Mouse (Mus musculus): ENCODE results near the gene Opn3.

Opn3 gene

GRCm38 (mm10) chr1:175692246-175692996 lies at the start of gene Opn3, which contains the start of gene Chml:
Gene Opn3, minus strand, starts transcription at chr1:175692776.
Gene Chml, minus strand, starts transcription at chr1:175692901.
- peak; percentile 100 for DNase-seq

GRCm38 (mm10) chr1:175725771-175726170 lies 33.2 kb upstream of the Opn3 start:
- DNase-seq, result no peak

GRCm38 (mm10) chr1:175716832-175717231 lies 24.3 kb upstream of the Opn3 start:
- DNase-seq, result no peak

- DNase-seq, result no peak
Measured at GRCm38 (mm10) chr1:175712338-175712909, 19.8 kb upstream of the Opn3 start.

- no peak for DNase-seq
Measured at GRCm38 (mm10) chr1:175708013-175708412, 15.4 kb upstream of the Opn3 start.

- no peak for DNase-seq
Measured at GRCm38 (mm10) chr1:175707599-175707998, 15.0 kb upstream of the Opn3 start.

- no peak for DNase-seq
Measured at GRCm38 (mm10) chr1:175701145-175701544, 8.6 kb upstream of the Opn3 start.

GRCm38 (mm10) chr1:175699796-175700195 lies 7.2 kb upstream of the Opn3 start:
- DNase-seq, result no peak

- no peak for DNase-seq
Measured at GRCm38 (mm10) chr1:175699375-175699774, 6.8 kb upstream of the Opn3 start.

GRCm38 (mm10) chr1:175698293-175698692 lies 5.7 kb upstream of the Opn3 start, which contains the start of gene Wdr64:
Gene Wdr64, plus strand, starts transcription at chr1:175698593.
- no peak for DNase-seq

GRCm38 (mm10) chr1:175693429-175693960 lies 919 bp upstream of the Opn3 start:
- DNase-seq, result peak; percentile 25

GRCm38 (mm10) chr1:175692997-175693361 lies 403 bp upstream of the Opn3 start:
- no peak for DNase-seq

GRCm38 (mm10) chr1:175691686-175692245 lies 810 bp downstream of the Opn3 start:
- no peak for DNase-seq

GRCm38 (mm10) chr1:175680995-175681394 lies 11.6 kb downstream of the Opn3 start:
- DNase-seq, result no peak

- no peak for DNase-seq
Measured at GRCm38 (mm10) chr1:175677459-175677858, 15.1 kb downstream of the Opn3 start.

- DNase-seq, result no peak
Measured at GRCm38 (mm10) chr1:175675116-175675515, 17.5 kb downstream of the Opn3 start.

GRCm38 (mm10) chr1:175673563-175674325 lies 18.8 kb downstream of the Opn3 start:
- DNase-seq, result no peak

GRCm38 (mm10) chr1:175671626-175672025 lies 20.9 kb downstream of the Opn3 start:
- no peak for DNase-seq

- no peak for DNase-seq
Measured at GRCm38 (mm10) chr1:175670042-175670441, 22.5 kb downstream of the Opn3 start.

- DNase-seq, result no peak
Measured at GRCm38 (mm10) chr1:175669456-175669855, 23.1 kb downstream of the Opn3 start.

- DNase-seq, result peak; percentile 48
Measured at GRCm38 (mm10) chr1:175668666-175669405, 23.7 kb downstream of the Opn3 start.

- DNase-seq, result no peak
Measured at GRCm38 (mm10) chr1:175659900-175660299, 32.7 kb downstream of the Opn3 start.
